Mouse (Mus musculus) lung, adult 2 months (tissue): ENCODE measurements around the gene Hist1h2bg.

Source experiments
- CTCF ChIP-seq: fragments of 200-500 bp; IDR thresholded peaks from 2 replicates; pipeline ENCODE4 v1.5.1; 2011; ENCODE audit warnings: mild to moderate bottlenecking, low read length, control low read depth; ENCODE audit not compliant: insufficient read depth
- POLR2A ChIP-seq: fragments of 200-500 bp; IDR thresholded peaks from 2 replicates; pipeline ENCODE4 v1.6.1; 2011; ENCODE audit warnings: low read depth, mild to moderate bottlenecking, control low read depth, low read length, borderline replicate concordance; ENCODE audit errors: extremely low read depth

GRCm38 (mm10) chr13:23555839-23556416 lies 15.3 kb upstream of the Hist1h2bg start:
- TF ChIP-seq CTCF, result no peak
- peak; percentile 30; the same call in 1 of the 2 replicates for TF ChIP-seq POLR2A
